Mouse (Mus musculus) ovary, postnatal 36 days (tissue): ENCODE results near the gene Rab2b.

Experiments
- DNase-seq: peaks from one replicate; pipeline ENCODE4 v3.0.0; 2022; ENCODE audit warnings: low spot score, mixed read lengths

The Rab2b gene

GRCm38 (mm10) chr14:52277210-52277609 lies 2.1 kb downstream of the Rab2b start:
- DNase-seq = no peak

DNA sequence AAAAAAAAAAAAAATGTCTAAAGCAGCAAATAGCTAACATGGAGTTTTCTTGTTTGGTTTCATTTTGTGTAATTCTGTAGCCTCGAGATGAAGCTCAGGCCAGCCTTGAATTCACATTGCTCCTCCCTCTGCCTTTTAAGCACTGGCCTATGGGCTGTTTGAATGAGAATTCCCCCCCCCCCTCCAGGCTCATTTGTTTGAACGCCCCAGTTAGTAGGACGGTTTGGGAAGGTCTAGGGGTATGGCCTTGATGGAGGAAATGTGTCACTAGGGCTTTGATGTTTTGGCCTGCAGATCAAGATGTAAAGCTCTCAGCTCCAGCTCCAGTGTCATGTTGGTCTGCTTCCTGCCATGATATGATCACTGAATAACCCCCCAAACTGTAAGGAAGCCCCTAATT lies 6.6 kb downstream of the Rab2b start:
- no peak for DNase-seq

GRCm38 (mm10) chr14:52257484-52258213 lies 21.7 kb downstream of the Rab2b start, which contains the start of gene Chd8:
Chd8 (minus strand) TSS chr14:52257780.
- DNase-seq = peak; percentile 98

DNA sequence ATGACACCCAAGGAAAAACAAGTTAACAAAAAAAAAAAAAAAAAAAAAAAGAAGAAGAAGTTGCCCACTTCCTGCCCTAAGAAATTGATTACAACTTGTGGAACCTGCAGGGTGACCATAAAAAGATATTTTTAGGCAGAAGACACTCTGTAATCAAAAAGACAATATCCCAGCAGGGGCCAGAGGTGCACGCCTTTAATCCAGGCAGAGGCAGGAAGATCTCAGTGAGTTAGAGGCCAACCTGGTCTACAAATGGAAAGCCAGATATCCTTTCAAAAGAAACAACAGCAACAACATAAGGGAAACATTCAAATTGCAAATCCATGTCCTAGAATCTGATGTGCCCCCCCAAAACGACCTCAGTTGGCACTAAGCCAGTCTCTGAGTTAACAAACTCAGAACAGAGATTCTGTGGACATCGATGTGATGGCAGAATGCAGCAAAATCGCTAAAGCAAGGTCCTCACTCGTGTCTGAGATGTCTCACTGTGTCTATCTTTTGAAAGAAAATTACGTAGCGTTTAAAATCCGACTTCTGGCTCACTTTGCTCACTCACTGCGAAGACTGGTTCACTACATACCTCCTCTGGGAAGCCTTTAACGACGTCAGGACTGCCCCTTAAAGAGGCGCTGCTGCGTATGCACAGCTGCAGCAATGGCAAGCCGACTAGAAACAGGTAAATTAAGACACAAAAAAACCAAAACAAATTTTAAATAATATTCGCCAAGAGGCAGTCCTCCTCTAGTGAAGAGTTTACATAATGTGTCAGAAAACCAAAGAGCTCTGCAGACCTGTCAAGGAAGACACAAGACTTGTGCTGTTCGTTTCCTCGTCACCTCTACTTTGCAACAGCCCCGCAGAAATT lies 22.8 kb downstream of the Rab2b start:
- DNase-seq = no peak

- DNase-seq = no peak
Observed at GRCm38 (mm10) chr14:52246129-52246528, 33.2 kb downstream of the Rab2b start.

- no peak for DNase-seq
Observed at GRCm38 (mm10) chr14:52244690-52245042, 34.7 kb downstream of the Rab2b start.

GRCm38 (mm10) chr14:52244041-52244689 lies 35.2 kb downstream of the Rab2b start:
- DNase-seq = peak; percentile 98

- DNase-seq = no peak
Observed at GRCm38 (mm10) chr14:52236216-52236615, 43.1 kb downstream of the Rab2b start.

DNA sequence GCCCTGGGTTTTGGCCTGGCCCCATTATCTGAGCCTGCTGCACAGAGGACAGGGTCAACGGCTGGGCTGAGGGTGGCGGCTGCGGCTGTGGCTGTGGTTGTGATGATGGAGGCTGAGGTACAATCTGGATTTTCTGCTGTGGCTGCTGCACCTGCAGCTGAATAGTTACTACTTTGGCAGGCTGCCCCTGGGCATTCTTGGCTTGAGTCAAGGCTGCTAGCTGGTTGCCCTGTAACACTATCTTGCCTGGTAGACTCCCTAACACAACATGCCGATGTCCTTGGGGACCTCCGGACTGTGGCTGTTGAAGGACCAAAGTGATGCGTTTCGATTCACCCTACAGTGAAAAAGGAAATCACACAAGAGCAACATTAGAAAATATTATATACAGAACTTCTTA lies 44.2 kb downstream of the Rab2b start:
- DNase-seq = peak; percentile 71

DNA sequence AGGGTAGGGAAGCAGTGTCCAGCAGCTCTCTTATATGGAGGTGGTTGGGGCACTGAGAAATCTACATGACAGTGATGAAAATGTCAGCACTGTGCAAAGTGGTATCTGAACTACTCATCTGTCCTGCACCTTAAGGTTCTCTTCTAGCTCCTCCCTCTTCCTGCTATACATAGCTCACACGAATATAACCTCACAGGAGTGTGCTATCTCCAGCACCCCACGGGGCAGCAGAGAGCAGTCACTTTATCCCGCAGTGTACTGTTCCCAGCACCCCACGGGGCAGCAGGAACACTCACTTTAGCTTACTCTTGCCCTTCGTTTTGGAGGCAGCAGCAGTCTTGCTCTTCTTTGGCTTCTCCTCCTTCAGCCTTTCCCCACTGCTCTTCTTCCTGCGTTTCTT lies 47.1 kb downstream of the Rab2b start:
- no peak for DNase-seq

DNA sequence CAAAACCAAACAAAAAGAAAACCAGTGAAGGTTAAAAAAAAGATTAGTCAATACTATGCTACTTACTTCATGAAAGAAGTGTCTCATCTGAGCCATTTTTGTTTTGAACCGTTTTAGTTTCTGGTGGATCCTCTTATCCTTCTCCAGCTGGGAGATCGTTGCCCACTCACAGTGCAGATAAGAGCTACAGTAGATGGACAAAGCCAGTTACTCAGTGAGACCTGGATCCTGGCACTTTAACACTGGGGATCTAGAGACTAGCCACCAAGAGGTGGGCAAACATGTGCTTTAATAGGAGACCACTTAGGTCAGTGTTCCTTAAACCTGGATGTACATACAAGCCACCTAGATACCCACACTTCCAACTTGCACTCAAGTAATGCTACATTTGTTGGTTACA lies 53.4 kb downstream of the Rab2b start:
- no peak for DNase-seq

DNA sequence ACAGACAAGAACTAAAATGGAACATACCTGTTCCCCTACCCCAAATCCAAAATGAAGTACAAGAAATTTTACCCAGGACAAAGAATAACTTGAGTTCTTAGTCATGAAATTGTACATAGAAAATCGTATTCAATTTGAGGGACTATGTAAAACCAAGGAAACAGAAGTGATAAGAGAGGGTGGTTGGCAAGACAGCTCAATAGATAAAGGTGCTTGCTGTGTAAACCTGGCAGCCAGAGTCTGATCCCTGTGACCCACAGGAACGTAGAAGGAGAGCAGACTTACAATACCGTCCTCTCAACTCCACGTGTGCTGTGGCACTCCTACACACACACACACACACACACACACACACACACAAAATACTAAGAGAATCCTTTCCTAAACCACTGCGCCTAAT lies 62.1 kb downstream of the Rab2b start:
- DNase-seq = no peak
